Mouse (Mus musculus) neural tube, embryonic 10.5 days (tissue): ENCODE measurements at regions not wholly inside any gene's neighbourhood (a gene's known extent, or its start where the extent isn't known, plus 50 kb on each side); places are given as distances from the start of the nearest gene placed in this dataset.

Experiments used
- DNase-seq: peaks from one replicate; pipeline ENCODE4 v3.0.0-alpha.2; 2017; ENCODE audit warnings: low spot score; ENCODE audit errors: extremely low spot score

DNA sequence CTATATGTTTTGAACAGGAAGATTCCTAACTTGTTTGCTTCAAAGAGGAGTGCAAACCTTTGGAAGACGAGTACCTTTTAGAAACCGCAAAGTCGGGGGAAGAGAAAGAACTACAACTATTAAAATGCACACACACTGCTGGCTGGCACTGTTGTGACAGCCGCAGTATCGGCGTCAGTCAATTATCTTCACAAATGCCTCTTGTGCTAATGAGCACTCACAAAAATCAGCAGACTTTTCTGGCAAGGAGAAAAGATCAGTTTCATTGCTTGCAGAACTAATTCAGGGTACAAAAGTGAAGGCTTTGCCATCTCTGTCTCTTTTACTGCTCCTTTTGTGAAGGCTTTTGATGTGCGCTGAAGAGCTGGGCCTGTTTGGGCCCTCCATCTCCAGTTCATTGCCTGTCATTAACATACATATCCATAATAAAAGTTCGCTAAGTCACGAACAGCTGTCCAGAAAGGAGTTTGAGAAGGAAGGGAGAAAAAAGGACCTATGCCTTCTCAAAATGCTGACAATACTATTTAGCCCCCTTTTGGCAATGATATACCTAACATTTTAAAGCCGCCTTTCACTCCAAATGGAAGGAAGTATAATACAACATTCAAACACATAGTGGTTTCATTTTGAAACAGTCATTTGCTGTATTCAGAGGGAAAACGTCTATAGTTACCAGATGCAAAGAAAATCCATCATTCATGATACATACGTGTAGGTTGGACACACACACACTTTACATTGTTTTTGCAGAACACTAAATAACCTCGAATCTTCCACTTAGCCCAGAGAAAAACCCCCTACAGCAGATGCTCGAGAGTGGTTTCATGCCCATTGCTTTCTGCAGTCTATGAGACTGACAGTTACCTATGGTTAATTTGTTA lies 186.6 kb upstream of the Sp8 start:
- no peak for DNase-seq

DNA sequence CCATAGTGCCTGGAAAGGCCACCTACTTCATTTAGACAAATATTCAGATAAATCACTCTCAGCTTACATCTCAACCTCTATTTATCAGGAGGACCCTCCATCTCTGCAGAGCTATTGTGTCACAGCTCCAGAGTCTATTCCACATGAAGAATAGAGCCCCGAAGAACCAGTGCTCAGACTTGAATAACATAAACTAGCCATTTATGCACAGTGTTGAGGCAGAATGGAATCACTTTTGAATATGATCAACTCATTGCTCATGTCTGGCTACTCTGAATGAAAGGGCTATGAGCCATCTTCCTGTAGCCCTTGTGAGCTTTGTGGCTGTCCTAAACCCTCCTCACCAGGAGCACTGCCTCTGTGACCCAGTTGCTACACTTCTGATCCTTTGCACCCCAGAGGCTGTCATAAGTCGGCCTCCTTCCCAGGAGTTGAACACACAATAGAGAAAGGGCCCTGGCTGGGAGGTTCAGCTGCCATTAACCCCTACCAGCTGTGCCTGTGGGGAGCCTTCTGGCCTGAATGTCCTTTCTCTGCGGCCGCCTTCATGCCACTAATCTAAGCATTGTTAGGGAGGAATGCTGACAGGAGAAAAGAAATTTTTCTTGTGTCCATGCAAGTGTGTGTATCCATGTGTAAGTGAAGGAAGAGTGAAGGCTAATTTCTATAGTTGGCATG lies 195.5 kb upstream of the Sp8 start:
- peak; percentile 78 for DNase-seq

DNA sequence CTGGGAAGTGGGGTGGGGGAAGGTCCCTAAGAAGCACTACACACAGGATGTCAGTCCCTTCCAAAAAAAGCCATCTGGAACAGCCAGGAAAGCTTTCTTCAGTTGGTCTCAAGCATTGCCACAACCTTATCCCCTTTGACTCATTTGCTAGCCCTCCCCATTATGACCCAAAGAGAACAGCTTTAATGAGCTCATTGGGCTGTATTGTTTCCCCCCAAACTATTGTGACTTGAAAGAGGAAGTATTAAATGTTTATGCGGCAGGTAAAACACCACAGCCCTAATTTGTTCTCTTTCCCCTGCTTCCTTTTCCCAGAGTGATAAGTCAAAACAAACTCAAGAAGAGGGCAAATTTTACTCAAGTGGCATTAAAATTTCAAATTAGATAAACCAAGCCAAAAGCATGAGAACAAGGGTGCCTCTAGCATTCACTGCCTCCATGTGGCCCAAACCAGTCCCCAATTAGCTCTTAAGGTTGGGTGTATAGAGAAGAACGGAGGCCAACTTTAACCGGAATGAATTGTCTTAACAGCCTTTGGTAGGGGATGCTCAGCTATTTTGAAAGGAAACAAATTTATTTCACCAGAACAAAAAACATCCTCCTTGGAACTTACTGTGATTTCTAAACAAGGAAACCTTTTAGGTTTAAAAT lies 196.7 kb upstream of the Sp8 start:
- no peak for DNase-seq

DNA sequence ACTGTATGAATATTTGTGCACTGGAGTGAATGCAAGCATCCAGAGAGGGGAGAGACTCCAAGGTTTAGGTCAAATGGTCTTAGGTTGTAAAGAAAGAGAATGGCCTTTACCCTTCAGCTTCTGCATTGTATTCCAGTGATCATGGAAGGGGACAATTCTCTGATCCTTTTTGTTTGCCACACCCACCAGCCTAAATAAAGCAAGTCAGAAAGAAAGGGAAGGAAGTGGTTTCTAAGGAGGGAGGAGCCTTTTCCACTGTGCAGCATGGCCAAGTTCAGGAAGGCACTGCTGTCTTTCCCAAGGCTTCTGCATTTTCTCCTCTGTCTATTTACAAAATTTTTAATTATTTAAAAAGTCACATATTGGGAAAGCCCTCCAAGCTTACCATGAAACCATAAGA lies 197.5 kb upstream of the Sp8 start:
- no peak for DNase-seq

DNA sequence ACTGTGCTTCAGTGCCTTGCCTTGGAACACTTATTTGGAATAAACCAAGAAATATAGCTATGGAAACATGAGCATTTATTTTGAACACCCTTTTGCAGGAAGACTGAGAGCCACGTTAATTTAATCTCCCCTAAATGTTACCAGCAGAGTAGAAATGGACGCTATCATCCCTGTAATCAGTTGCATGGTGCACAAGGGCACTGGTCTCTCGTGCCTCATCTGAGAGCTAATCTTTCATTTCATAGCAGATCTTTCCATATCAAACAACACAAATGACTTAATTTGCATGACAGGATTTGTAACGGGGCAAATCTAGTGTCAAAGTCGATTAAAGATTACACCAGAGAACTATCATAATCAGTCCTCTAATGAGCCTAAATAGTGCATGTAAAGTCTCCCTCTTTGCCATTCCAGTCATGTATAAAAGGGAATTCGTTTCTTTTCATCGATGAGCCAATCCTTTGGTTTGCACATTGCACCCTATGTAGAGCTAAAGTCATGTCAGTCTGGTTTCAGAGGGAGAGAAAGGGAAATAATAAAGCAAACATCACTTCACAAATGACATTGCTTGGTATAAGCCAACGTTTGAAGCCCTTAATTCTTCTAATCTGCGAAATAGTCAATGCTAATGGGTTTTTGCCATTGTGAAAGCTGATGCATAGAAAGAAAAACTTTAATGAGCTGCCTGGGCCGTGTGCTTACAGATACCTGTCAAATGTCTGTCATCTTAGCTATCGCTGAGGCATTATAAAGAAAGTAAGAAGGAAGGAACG lies 198.7 kb upstream of the Sp8 start:
- no peak for DNase-seq

DNA sequence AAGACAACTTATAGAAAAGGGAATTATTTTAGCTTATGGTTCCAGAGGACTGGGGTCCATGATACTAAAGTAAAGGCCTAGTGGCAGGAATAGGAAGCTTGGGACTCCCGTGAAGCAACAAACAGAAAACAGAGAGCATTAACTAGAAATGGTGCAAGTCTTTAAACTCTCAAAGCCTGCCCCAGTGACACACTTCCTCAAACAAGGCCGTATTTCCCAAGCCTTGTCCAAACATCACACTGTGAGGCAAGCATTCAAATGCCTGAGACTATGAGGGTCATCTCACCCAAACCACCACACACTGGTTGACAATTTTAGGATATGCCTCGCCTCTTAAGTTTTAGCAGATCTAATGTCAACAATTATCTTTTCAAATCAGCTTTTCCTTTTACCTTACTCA lies 205.2 kb upstream of the Sp8 start:
- no peak for DNase-seq

DNA sequence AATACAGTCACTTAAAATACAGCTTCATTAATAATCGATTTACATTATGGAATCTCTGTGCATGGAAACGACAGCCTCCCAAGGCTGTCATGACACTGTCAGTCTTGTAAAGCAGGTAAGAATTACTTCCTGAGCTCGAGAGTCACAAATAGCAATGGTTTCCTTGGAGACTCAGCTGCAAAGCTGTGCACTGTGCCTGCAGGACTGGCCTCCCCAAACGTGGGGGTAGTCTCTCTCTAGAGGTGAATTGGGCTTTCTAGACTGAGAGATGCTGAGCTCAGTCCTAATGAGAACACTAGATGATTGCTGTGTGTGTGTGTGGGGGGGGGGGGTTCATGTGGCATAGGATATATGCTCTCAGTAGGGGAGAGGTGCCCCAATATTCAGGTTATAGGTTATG lies 208.9 kb upstream of the Sp8 start:
- no peak for DNase-seq

DNA sequence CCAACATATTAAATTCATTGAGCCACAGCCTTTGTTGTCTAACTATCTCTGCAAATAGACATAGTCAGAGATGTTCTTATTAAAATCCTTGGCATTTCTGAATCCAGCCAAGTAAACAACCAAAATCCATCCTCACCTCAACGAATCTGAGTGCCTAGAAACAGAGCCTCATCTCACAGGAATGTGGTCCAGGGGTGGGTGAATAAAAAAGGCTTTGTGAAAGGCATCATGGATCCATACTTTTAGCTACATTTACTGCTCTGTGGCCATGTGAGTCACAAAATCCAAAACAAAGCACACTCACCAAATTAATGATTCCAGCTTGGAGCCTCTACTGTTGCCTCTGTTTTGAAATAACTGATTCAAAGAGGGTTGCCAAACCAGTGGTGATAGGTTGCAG lies 210.7 kb upstream of the Sp8 start:
- no peak for DNase-seq

DNA sequence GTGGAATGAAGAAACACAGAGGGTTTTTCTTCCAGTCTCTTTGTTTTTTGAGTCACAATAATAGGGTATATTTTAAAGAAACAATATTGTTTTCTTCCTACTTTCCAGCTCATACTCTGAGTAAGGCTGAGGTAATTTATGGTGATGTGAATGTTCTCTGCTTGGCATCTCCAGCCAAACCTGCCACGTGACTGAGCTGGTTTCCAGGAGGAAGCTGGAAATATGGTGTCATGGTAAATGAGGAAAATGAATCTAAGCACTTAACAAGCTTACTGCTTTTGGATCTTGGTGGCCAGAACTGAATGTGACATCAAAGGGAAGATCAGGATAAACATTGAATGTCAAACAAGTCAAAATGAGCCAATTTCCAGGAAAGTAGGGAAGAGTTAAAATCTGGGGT lies 215.8 kb upstream of the Sp8 start:
- no peak for DNase-seq

DNA sequence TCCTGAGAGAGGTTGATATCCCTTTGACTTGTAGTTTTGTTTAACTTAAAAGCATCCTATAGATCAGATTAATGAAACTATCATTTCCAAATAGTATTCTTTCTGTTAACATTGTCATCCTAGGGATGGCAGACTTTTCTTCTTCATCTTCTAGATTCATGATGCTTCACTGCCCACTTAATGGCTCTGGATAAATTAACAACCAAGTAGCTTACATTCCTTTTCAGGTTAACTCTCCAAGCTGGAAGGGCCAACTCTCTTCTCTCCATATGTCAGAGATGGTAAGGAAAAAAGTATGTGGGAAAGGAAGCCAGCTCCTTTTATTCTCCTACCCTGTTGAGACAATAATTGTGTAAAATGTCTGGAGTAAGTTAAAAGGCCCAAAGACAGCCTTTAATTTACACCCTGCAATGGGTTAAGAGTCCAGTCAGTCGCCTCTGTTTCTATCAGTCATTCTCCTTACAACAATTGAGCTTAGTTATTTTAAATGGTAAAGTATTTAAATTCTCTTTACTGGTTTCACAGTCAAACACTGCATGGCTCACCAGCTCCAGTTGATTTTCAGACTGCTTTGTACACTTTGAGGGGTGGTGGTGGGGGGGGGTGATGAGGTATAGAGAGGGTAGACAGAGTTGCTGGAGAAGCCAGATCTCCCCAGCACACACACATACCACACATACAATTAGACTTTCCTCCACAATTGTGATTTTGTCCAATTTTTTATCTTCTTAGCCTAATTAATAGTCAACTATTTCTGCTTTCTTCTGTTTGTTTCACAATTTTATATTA lies 224.2 kb upstream of the Sp8 start:
- no peak for DNase-seq

DNA sequence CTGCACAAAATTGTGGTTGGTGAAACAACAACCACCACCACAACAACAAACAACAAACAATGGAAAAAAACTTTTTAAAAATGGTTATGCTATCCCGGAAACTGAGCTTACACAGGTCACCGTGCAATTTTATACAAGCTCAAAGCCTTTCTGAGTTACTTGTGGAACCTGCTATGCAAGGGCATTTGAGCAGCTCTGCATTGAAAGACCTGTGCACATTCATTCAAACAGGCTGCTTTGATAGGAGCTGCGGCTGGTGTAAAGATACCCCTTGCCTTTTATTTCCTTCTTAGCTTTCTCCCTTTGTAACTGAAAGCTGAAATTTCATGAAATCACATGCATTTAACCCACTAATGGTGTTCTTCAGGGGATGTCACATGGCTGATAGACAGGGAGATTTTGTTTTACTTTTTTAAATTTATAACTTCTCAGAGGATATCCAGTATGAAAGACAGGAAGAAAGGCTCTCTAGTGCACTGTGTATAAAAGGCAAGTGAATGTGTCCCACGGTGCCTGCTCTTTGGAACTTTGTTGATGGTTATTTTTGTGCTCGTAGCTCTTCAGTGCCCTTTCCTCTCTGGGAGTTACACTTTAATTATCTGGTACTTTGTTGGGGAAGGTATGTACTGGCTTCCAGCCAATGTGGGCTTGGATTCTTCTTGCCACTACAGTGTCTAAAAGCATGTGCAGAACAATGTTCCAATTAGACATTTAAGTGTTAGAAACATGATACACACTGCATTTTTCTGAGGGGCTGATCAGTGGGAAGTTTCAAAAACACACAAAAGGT lies 225.1 kb upstream of the Sp8 start:
- DNase-seq, result no peak

DNA sequence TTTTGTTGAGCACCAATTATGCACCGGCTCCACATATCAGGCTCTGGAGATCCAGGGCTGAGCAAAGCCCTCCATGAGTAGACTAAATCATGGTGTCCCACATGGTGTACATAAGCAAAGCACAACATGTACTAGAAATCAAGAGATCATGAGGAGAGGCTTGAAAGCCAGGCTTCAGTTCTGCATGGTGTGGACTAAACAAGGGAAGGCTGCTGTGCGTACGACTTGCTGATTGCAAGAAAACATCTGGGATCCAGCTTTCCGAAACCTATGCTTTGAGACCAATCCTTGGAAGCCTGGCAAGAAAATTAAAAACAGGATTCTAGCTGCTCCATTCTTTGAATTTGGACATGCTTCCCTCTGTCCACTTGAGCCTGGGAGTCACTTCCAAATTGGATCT lies 249.1 kb upstream of the Sp8 start:
- DNase-seq, result no peak

DNA sequence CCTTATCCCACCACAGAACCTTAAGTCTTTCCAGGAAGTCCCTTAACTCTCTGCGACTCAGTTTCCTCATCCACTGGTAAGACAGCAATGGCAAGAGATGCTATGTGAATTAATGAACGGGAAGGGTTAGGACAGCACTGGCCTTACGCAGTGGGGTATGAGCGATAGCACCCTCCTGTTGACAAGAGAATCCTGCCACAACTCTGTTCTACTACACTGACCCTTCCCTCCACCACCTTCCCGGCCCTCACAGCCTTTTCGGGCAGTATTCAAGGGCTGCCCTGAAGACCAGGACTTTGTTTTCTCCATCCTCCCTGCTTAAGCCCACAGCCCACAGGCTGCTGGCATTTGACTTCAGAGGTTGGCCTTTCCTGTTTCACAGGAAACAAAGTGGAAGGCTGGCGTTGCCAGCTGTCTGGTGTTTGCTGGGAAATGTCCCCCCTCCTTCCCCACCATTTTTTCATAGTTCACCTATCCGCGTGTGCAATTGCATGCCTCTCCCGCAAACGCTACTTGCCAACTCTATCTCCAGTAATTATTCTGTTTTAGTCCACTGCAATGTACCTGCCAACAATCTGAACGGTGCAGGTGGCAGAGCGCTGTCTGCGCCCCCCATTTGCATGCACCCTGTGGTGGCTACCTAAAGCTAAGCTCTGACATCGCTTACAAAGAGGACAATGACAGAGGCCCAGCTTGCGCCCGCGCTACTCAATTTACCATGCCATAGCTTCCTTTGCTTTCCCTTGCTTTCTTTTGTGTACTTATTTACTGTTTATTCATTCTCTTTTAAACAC lies 251.2 kb upstream of the Sp8 start:
- no peak for DNase-seq

DNA sequence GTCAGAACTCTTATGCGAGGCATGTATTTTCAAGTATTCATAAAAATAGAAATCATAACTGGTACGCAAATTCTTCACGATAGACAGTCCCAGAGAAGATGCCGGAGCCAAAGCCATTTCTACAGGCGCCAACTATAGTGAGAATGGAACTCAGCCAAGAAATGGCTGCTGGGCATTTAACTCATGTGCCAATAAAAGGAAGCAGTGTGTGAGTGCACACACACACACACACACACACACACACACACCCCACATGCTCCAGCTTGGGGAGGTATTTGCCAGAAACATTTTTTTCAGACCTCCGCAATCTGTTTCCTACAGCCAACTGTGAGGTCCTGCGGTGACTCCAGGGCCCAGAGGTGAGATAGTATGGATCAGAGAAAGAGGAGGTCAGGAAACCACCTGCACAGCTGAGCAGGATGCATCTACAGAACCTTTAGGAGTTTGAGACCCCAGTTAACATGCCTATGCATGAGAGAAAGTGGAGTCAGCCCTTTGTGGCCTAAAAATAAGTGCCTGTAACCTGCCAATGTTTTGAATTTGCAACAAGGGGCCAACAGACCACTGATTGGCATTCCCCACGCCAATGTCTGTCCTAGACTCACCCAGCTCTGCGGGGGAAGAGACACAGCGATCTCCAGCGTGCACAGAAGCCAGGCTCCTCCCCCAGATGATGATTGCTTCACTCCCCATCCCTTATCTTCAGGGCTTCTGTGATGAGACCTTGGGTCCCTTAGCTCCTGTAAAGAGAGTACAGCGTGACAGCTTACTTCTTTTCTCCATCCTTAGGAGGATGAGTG lies 262.1 kb upstream of the Sp8 start:
- DNase-seq, result no peak

DNA sequence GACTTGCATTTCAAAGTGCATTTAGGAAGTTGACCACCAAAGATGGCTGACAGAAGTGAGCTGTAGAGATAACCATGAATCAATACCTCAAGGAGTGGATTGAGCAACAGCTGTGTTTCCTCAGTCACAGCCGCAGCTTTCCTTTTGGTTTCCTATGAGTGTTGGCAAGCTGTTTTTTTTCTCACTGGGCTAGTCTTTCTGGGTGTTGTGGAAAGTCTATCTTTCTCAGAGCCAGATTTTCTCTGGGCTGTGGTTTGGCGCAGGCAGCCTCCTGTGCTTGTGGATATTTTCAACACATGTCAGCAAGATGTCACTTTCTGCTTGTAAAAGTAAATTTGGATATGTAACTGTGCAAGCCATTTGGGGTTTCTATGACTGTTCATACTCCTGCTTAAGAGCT lies 268.6 kb upstream of the Sp4 start:
- DNase-seq, result no peak

DNA sequence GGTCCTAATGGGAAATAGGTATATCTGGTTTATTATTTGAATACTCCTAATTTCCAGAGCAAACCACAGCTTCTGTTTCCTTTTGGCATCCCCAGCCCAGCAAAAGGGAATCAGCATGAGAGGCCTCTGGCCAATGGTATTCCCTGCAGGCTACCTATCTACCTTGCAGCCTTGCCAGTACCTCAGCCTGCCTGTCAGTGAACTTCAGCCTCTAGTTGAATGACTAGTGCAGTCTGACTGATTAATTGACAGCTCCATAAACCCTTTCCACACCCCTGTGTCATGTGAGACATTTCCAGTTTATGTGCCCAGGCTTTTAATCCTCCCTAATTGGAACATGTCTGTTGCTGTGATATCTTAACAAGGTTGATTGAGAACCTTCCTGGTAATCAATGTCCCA lies 265.4 kb upstream of the Sp4 start:
- no peak for DNase-seq

DNA sequence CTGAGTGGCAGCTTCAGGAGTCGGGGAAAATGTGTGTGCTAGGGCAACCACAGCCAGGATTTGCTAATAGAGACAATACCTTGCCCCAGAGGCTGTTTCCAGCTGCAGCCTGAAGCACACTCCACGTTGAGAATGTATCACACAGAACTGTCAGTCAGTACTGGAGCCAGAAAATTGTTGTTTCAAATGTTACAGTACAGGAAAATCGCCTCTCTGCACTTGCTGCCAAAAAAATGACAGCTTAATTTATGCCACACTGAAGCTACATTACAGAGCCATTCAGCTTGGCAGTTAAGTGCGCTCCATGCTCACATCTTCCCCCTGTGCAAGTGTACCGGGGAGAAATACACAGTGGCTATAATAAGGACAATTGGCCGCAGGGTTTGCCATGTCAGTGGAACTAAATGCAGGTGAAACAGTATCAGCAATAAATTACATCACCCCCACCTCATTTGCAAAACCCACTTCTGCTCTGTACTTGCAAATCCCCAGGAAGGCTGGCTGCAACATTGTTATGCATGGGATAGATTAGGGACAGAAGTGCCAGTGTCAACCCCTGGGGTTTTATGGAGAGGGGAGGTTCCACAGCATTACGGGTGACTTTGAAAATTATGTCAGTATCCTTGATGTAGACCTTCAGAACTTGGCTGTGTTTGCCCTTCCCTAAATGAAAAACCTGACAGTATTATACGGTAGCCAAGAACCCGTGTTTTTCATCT lies 263.3 kb upstream of the Sp4 start:
- DNase-seq, result no peak

DNA sequence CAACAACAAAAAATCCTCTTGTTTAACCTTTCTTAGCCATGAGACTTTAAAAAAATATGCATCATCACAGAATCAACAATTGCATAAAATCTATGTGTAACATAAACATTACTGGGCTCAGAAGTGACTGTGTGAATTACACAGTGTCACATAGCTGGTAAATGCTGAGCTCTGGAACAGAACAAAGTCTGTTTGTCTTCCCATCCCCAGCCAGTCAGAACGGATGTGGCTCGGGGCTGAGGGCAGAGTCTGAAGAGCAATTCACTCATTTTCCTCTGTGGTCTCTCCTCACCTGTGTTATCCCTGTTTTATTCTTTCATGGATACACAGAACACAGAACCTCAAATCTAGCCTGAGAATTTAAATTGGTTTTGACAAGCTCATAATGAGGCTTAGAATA lies 261.0 kb upstream of the Sp4 start:
- DNase-seq, result no peak
